Mouse (Mus musculus): ENCODE results near the gene Gss.

Gss gene

GRCm38 (mm10) chr2:155592137-155592853, at the start of gene Gss:
Gss (minus strand) TSS chr2:155592810.
- peak; percentile 97 to 98 for DNase-seq (ENCODE audit: low spot score in 2 of 2)

- DNase-seq (ENCODE audit: low spot score in 2 of 2): no peak
Observed at GRCm38 (mm10) chr2:155641540-155642472, 49.2 kb upstream of the Gss start.

- no peak for DNase-seq (ENCODE audit: low spot score in 2 of 2)
Observed at GRCm38 (mm10) chr2:155640656-155641055, 48.0 kb upstream of the Gss start.

GRCm38 (mm10) chr2:155637411-155637810, 44.8 kb upstream of the Gss start:
- DNase-seq (ENCODE audit: low spot score in 2 of 2): no peak

GRCm38 (mm10) chr2:155636881-155637280, 44.3 kb upstream of the Gss start:
- DNase-seq (ENCODE audit: low spot score in 2 of 2): no peak

GRCm38 (mm10) chr2:155635961-155636360, 43.4 kb upstream of the Gss start:
- DNase-seq (ENCODE audit: low spot score in 2 of 2): no peak

GRCm38 (mm10) chr2:155634562-155634961, 42.0 kb upstream of the Gss start:
- DNase-seq (ENCODE audit: low spot score in 2 of 2): no peak

- DNase-seq (ENCODE audit: low spot score in 2 of 2): no peak
Observed at GRCm38 (mm10) chr2:155633731-155634130, 41.1 kb upstream of the Gss start.

GRCm38 (mm10) chr2:155633121-155633520, 40.5 kb upstream of the Gss start:
- DNase-seq (ENCODE audit: low spot score in 2 of 2): no peak

- no peak for DNase-seq (ENCODE audit: low spot score in 2 of 2)
Observed at GRCm38 (mm10) chr2:155632138-155632936, 39.7 kb upstream of the Gss start.

GRCm38 (mm10) chr2:155630590-155631416, 38.2 kb upstream of the Gss start:
- peak in 1 of 2 experiments; percentile 41 for DNase-seq (ENCODE audit: low spot score in 2 of 2)

- no peak for DNase-seq (ENCODE audit: low spot score in 2 of 2)
Observed at GRCm38 (mm10) chr2:155630153-155630552, 37.5 kb upstream of the Gss start.

- DNase-seq (ENCODE audit: low spot score in 2 of 2): peak in 1 of 2 experiments; percentile 52
Observed at GRCm38 (mm10) chr2:155629231-155629661, 36.6 kb upstream of the Gss start.

GRCm38 (mm10) chr2:155628519-155628918, 35.9 kb upstream of the Gss start:
- no peak for DNase-seq (ENCODE audit: low spot score in 2 of 2)

- DNase-seq (ENCODE audit: low spot score in 2 of 2): no peak
Observed at GRCm38 (mm10) chr2:155628112-155628511, 35.5 kb upstream of the Gss start.

- peak in 1 of 2 experiments; percentile 72 for DNase-seq (ENCODE audit: low spot score in 2 of 2)
Observed at GRCm38 (mm10) chr2:155627030-155627738, 34.6 kb upstream of the Gss start.

- no peak for DNase-seq (ENCODE audit: low spot score in 2 of 2)
Observed at GRCm38 (mm10) chr2:155626277-155626676, 33.7 kb upstream of the Gss start.

GRCm38 (mm10) chr2:155624730-155625129, 32.1 kb upstream of the Gss start:
- DNase-seq (ENCODE audit: low spot score in 2 of 2): no peak

GRCm38 (mm10) chr2:155623996-155624395, 31.4 kb upstream of the Gss start:
- DNase-seq (ENCODE audit: low spot score in 2 of 2): no peak

- DNase-seq (ENCODE audit: low spot score in 2 of 2): no peak
Observed at GRCm38 (mm10) chr2:155622606-155623005, 30.0 kb upstream of the Gss start.

Measured in frontal cortex, postnatal 10 days (tissue).